Mouse (Mus musculus) cerebellum, adult 2 months (tissue): ENCODE data around the gene Gucy2c.

Source experiments
- CTCF ChIP-seq: fragments of 200-500 bp; IDR thresholded peaks from 2 replicates; pipeline ENCODE4 v1.5.1; 2011; ENCODE audit warnings: low read depth, mild to moderate bottlenecking, control low read depth, low read length, moderate library complexity, borderline replicate concordance; ENCODE audit not compliant: insufficient read depth
- POLR2A ChIP-seq: fragments of 200-500 bp; IDR thresholded peaks from 2 replicates; pipeline ENCODE4 v1.6.1; 2011; ENCODE audit warnings: low read length, control low read depth, borderline replicate concordance; ENCODE audit not compliant: insufficient read depth

DNA sequence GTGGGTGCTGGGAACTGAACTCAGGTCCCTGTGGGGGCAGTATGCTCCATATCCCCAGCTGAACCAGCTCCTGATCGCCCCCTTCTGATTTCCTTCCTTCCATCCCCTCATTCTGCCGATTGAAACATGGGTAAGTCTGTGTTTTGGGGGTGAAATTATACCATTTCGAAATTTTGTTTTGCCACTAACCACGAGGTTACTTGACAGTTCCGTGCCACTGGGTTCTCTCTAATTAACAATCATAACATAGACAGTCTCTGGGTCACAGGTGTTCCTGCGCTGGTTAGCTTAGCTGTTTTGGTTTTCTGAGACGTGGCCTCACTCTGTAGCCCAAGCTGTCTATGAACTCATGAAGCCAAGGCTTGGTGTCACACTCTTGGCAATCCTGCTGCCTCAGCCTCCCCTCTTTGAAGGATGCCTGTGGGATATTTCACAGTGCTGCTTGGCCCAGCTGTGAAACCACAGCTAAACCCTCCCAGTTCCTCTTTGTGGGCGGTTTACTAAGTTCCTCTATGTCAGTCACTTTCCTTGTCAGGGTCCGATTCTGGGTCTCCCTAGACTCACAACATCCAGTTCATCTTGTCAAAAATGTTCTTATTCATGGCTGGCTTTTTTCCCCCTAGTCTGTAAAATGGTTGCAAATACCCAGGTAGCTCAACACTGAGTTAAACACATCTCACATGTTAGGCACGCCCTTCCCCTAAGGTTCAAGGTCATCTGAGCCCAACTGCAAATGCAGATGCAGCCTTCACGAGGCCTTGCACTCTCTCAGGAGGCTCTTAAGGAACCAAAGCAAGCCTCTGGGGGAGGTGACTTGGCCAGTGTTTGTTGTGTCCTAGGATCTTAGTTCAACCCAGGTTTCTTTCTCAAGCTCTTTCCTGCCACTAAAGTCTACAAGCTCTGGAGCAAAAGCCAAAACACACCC, 97.9 kb downstream of the Gucy2c start:
- TF ChIP-seq CTCF (no peak), POLR2A (no peak)
